Mouse (Mus musculus) heart, embryonic 11.5 days (tissue): Measurements from ENCODE around the gene Arhgef33. TPM values are rescaled to one million over a fixed set of nuclear protein-coding genes. Genes with fewer than 3 reads are reported as not detected.
A peak's percentile ranks its signal among the peaks of the same experiment; 100 is the strongest.

ENCODE experiments used
- ATAC-seq: fragments of 200-750 bp; cut with Nextera tagmentation; replicated peaks from 2 replicates; pipeline ENCODE4 v1.8.0; 2017; ENCODE audit warnings: moderate library complexity; ENCODE audit not compliant: insufficient number of reproducible peaks, low FRiP score, low TSS enrichment
- H3K27ac ChIP-seq: fragments of 300-500 bp; sonication (generic); 2 replicates; pipeline ENCODE4 v1.5.1; 2014; ENCODE audit warnings: mild to moderate bottlenecking, low read depth, low read length
- H3K27me3 ChIP-seq: fragments of 300-500 bp; sonication (generic); 2 replicates; pipeline ENCODE4 v1.6.1; 2014; ENCODE audit warnings: mild to moderate bottlenecking, low read length, mixed read lengths; ENCODE audit not compliant: control insufficient read depth, insufficient read depth
- H3K36me3 ChIP-seq: fragments of 300-500 bp; sonication (generic); 2 replicates; pipeline ENCODE4 v1.6.1; 2014; ENCODE audit warnings: mild to moderate bottlenecking, low read length, moderate library complexity, mixed read lengths; ENCODE audit not compliant: control insufficient read depth, insufficient read depth
- H3K4me1 ChIP-seq: fragments of 300-500 bp; sonication (generic); 2 replicates; pipeline ENCODE4 v1.6.1; 2014; ENCODE audit warnings: low read length; ENCODE audit not compliant: control insufficient read depth, insufficient read depth
- H3K4me2 ChIP-seq: fragments of 300-500 bp; sonication (generic); 2 replicates; pipeline ENCODE4 v1.6.1; 2014; ENCODE audit warnings: mild to moderate bottlenecking, moderate library complexity
- H3K4me3 ChIP-seq: fragments of 300-500 bp; sonication (generic); 2 replicates; pipeline ENCODE4 v1.5.1; 2014; ENCODE audit warnings: low read depth, low read length
- H3K9ac ChIP-seq: fragments of 300-500 bp; sonication (generic); 2 replicates; pipeline ENCODE4 v1.6.1; 2014; ENCODE audit warnings: mild to moderate bottlenecking, low read depth, low read length, moderate library complexity
- H3K9me3 ChIP-seq: fragments of 300-500 bp; sonication (generic); replicated peaks from 2 replicates; pipeline ENCODE4 v1.6.1; 2016; ENCODE audit warnings: low read length; ENCODE audit not compliant: control insufficient read depth
- WGBS: fragments of 180-500 bp; shearing (Covaris S2); extraction: QIAGEN DNeasy Blood & Tissue Kit; methylation state at CpG from one replicate; pipeline ENCODE4 v1.1.7; 2014; ENCODE audit not compliant: insufficient replicate concordance; 5-methylcytosine and 5-hydroxymethylcytosine counted together
- polyA plus RNA-seq: library from polyadenylated mRNA; unstranded; fragments of >200 nt; fragmentation: Nextera tagmentation; extraction: Ambion mirVana; gene quantifications from 2 replicates; pipeline ENCODE4 v1.2.1, GENCODE M21; 2014

The Arhgef33 gene
- polyA plus RNA-seq, 1 experiment from 2014 or later, result 0.92 TPM

- H3K4me1 ChIP-seq, result no peaks in the 10 kb centered on the region
- 0 out of 2 replicates have a peak overlapping the region, but pooled peaks have one; percentile 2 for H3K9ac ChIP-seq
- 12% methylated on average over 17 of the region's 17 CpGs for WGBS
These were observed 84.5 kb downstream of the Arhgef33 start for GRCm38 (mm10) chr17:80391423-80392403.

GRCm38 (mm10) chr17:80398243-80398642 lies 91.0 kb downstream of the Arhgef33 start:
- no peak overlapping the region for H3K9ac ChIP-seq
- H3K27ac ChIP-seq, result no peak overlapping the region
- H3K9me3 ChIP-seq, result no peaks in the 10 kb centered on the region
- H3K4me3 ChIP-seq, result no peak overlapping the region
- no peaks in the 10 kb centered on the region for H3K4me1 ChIP-seq
- 87% methylated on average over 7 of the region's 7 CpGs for WGBS
- peaks cover 8% of the 10 kb centered on the region for H3K36me3 ChIP-seq
- no peak overlapping the region for H3K4me2 ChIP-seq
- H3K27me3 ChIP-seq, result no peaks in the 10 kb centered on the region
- ATAC-seq, result no peak

More at GRCm38 (mm10) chr17:80391423-80392403, 84.5 kb downstream of the Arhgef33 start:
- Histone ChIP-seq H3K9me3 (no peaks in the 10 kb centered on the region), H3K27ac (no peak overlapping the region), H3K36me3 (no peaks in the 10 kb centered on the region), H3K4me3 (peak overlapping the region; percentile 37), H3K27me3 (no peaks in the 10 kb centered on the region), H3K4me2 (peak overlapping the region; percentile 64)
- ATAC-seq, result peak; percentile 68

GRCm38 (mm10) chr17:80411182-80411581 lies 104.0 kb downstream of the Arhgef33 start:
- no peak overlapping the region for H3K9ac ChIP-seq
- no peak overlapping the region for H3K4me3 ChIP-seq
- H3K4me1 ChIP-seq, result no peaks in the 10 kb centered on the region
- H3K36me3 ChIP-seq, result peaks cover 17% of the 10 kb centered on the region
- no peak overlapping the region for H3K4me2 ChIP-seq
- H3K27me3 ChIP-seq, result no peaks in the 10 kb centered on the region
- no peak for ATAC-seq
- no peaks in the 10 kb centered on the region for H3K9me3 ChIP-seq
- WGBS, result 68% methylated on average over 1 of the region's 1 CpGs
- H3K27ac ChIP-seq, result no peak overlapping the region

GRCm38 (mm10) chr17:80418572-80419210 lies 111.5 kb downstream of the Arhgef33 start:
- WGBS, result 87% methylated on average over 10 of the region's 10 CpGs
- H3K4me2 ChIP-seq, result no peak overlapping the region
- no peak overlapping the region for H3K9ac ChIP-seq
- H3K9me3 ChIP-seq, result no peaks in the 10 kb centered on the region
- no peak overlapping the region for H3K27ac ChIP-seq
- H3K4me1 ChIP-seq, result no peaks in the 10 kb centered on the region
- H3K27me3 ChIP-seq, result no peaks in the 10 kb centered on the region
- ATAC-seq, result no peak
- H3K36me3 ChIP-seq, result peaks cover 19% of the 10 kb centered on the region
- no peak overlapping the region for H3K4me3 ChIP-seq

- Histone ChIP-seq H3K4me3 (no peak overlapping the region), H3K9ac (no peak overlapping the region), H3K4me2 (no peak overlapping the region), H3K9me3 (no peaks in the 10 kb centered on the region), H3K27ac (no peak overlapping the region), H3K27me3 (no peaks in the 10 kb centered on the region), H3K4me1 (no peaks in the 10 kb centered on the region), H3K36me3 (peaks cover 12% of the 10 kb centered on the region)
- 86% methylated on average over 1 of the region's 1 CpGs for WGBS
- ATAC-seq, result no peak
These were observed 113.8 kb downstream of the Arhgef33 start for GRCm38 (mm10) chr17:80420998-80421397.

GRCm38 (mm10) chr17:80426171-80426570 lies 119.0 kb downstream of the Arhgef33 start:
- no peak overlapping the region for H3K27ac ChIP-seq
- H3K36me3 ChIP-seq, result peaks cover 10% of the 10 kb centered on the region
- no peak overlapping the region for H3K4me2 ChIP-seq
- no peaks in the 10 kb centered on the region for H3K4me1 ChIP-seq
- ATAC-seq, result no peak
- H3K27me3 ChIP-seq, result no peaks in the 10 kb centered on the region
- no peak overlapping the region for H3K4me3 ChIP-seq
- no peak overlapping the region for H3K9ac ChIP-seq
- no peaks in the 10 kb centered on the region for H3K9me3 ChIP-seq
- WGBS, result 84% methylated on average over 7 of the region's 7 CpGs

- WGBS, result 85% methylated on average over 5 of the region's 5 CpGs
- Histone ChIP-seq H3K27me3 (no peaks in the 10 kb centered on the region), H3K27ac (no peak overlapping the region), H3K36me3 (peaks cover 10% of the 10 kb centered on the region), H3K9me3 (no peaks in the 10 kb centered on the region), H3K4me2 (no peak overlapping the region), H3K9ac (no peak overlapping the region), H3K4me3 (no peak overlapping the region), H3K4me1 (no peaks in the 10 kb centered on the region)
- no peak for ATAC-seq
These were observed 119.7 kb downstream of the Arhgef33 start for GRCm38 (mm10) chr17:80426901-80427300.

- H3K4me1 ChIP-seq, result no peaks in the 10 kb centered on the region
- no peak overlapping the region for H3K27ac ChIP-seq
- WGBS, result 71% methylated on average over 2 of the region's 2 CpGs
- no peaks in the 10 kb centered on the region for H3K27me3 ChIP-seq
- no peak for ATAC-seq
- H3K36me3 ChIP-seq, result peaks cover under 1% of the 10 kb centered on the region
- no peaks in the 10 kb centered on the region for H3K9me3 ChIP-seq
- H3K4me3 ChIP-seq, result no peak overlapping the region
- H3K4me2 ChIP-seq, result no peak overlapping the region
- no peak overlapping the region for H3K9ac ChIP-seq
These were observed 120.8 kb downstream of the Arhgef33 start for GRCm38 (mm10) chr17:80427966-80428365.
